Mouse (Mus musculus) heart, postnatal 0 days (tissue): ENCODE data around the gene Gm10401.

Experiments used
- CTCF ChIP-seq: IDR thresholded peaks from 2 replicates; pipeline ENCODE4 v1.5.1; 2016; ENCODE audit warnings: antibody characterized with exemption, control low read depth, low read depth
- EP300 ChIP-seq: IDR thresholded peaks from 2 replicates; pipeline ENCODE4 v1.6.1; 2016; ENCODE audit warnings: antibody characterized with exemption, low read depth

DNA sequence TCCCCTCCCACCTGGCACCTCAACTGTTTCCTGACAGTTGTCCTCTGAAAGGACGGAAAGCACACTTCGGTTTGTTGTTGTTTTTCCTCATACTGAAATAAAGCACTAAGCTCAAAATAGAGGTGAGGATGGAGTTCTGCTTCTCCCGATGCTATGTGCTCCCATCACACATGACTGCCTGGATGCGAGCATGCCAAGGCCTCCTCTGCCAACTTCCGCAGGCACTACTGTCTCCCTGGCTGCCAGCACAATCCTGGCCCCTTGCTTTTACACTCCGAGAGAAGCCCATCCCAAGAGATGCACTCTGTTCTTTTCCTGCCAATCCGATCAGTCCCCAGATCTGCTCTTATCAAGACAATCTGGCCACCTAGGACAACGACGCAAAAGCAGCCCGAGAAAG is 45.5 kb upstream of the Gm10401 start:
- TF ChIP-seq CTCF, result no peak
- TF ChIP-seq EP300, result no peak
